Mouse (Mus musculus): Measurements from ENCODE around the gene Gm49333.
"Not testable (repeated sequence)": the region's sequence is repeated elsewhere in the genome, so short reads cannot be mapped to it uniquely, and the experiment has no call there.

Gm49333 gene

DNA sequence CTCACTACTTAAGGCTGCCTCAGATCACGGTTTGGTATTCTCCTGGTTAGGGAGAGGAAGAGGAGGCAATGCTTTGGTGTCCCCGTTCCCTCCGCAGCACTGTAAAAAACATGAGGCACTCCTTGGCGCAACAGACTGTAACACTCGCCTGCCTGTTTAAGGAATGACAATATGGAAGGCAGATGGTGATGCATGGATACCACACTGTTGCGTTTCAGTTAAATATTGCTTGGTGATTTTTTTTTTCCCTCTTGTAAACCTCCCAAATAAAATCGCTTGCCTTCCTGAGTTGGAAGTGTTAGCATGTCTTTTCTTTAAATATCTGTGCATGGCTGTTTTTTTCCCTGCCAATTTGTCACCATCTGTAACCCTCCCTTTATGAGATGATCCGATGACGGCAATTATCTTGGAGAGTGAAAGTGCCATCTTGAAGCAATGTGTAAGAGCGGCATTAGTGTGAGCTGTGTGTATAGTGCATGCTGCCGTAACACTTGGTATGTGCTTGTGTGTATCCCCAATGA is 17.5 kb downstream of the Gm49333 start:
- DNase-seq = no peak

GRCm38 (mm10) chr16:20629731-20630634 is 18.6 kb downstream of the Gm49333 start, which contains the start of gene Ece2:
Gene Ece2, plus strand, starts transcription at chr16:20629828.
- peak; percentile 59 for DNase-seq

GRCm38 (mm10) chr16:20637410-20637809 is 26.0 kb downstream of the Gm49333 start:
- no peak for DNase-seq

DNA sequence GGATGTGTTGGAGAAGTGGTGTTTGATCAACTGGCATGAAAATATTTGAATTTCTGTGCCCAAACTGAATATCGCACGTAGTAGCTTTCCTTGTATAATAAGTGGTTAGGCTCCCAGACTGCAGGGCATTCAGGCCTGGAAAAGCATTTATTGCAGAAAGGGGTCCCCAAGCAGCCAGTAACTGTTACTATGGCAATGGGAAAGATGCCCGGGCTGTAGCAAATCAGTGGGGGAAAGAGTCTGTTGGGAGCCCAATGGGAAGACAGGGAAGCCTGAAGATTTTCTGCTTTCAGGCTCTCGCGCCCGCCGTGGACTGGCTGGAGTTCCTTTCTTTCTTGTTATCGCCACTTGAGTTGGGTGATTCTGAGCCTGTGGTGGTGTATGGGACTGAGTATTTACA is 27.0 kb downstream of the Gm49333 start:
- no peak for DNase-seq

DNA sequence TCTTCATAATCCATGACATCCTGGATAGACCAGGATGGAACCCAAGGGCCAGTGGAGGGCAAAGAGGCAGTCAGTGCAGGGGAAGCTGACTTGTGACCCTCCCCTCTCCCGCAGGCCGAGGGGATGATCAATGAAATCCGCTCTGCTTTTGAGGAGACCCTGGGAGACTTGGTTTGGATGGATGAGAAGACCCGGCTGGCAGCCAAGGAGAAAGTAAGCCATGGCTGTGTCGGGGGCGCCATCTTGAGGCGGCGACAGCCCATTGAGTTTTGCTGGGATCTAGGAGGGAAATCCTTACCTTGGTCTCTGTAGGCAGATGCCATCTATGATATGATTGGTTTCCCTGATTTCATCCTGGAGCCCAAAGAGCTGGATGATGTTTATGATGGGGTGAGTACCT is 30.8 kb downstream of the Gm49333 start:
- peak; percentile 71 for DNase-seq

- no peak for DNase-seq
Measured at GRCm38 (mm10) chr16:20643911-20644310, 32.5 kb downstream of the Gm49333 start.

GRCm38 (mm10) chr16:20651076-20651946 is 39.9 kb downstream of the Gm49333 start, which contains the start of gene Psmd2:
Gene Psmd2, plus strand, starts transcription at chr16:20651652.
- peak; percentile 95 for DNase-seq

DNA sequence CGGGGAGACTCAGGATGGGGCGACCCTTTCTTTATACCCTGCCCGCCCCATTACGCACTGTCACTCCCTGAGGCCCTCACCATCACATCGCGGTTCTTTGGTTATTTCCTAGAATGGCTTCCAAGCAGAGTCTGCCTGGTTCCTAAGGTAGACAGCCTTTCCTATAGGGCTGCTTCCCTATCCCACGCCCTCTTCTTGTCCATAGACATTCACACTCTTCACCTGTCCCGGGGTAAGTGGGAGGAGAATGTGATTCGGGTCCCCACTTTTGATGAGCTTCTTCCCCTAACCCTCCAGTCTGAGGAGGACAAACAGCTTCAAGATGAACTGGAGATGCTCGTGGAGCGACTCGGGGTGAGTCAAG is 40.5 kb downstream of the Gm49333 start:
- DNase-seq = no peak

DNA sequence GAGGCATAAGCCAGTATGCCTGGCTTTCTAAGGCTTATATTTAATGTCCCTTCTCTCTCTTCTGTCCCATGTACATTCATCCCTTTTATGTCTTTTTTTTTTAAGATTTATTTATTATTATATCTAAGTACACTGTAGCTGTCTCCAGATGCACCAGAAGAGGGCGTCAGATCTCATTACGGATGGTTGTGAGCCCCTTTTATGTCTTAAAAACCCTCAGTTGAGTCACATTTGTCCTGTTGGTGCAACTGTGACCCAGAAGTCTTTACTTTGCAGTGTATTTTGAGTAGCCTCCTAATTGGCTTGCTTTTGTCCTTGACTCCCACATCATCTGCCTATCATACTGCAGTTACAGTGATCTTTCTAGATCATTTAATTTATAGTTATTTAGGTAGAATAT is 41.9 kb downstream of the Gm49333 start:
- DNase-seq = no peak

DNA sequence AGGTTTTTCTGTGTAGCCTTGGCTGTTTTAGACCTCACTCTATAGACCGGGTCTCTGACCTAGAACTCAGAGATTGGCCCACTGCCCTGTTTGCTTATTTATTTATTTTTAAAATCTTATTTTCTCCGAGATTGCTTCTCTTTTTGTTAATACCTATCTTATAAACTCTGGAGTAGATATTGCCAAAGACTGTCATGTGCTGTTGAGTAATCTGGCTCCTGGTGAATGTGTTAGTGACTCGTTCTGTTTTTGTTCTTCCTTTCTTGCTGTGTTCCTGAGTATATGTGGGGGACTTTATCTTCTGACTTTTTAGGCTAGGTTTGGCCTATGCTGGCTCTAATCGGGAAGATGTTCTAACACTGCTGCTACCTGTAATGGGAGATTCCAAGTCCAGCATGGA is 46.3 kb downstream of the Gm49333 start:
- DNase-seq = no peak

DNA sequence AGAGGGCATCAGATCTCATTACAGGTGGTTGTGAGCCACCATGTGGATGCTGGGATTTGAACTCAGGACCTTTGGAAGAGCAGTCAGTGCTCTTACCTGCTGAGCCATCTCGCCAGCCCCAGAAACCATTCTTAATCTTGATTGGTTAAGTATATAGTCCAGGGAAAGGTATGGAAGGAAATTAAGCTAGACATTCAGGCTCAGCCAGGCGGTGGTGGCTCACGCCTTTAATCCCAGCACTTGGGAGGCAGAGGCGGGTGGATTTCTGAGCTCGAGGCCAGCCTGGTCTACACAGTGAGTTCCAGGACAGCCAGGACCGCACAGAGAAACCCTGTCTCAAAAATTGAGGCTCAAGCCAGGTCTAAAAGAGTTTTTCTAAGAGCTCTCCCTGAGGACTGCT is 56.6 kb downstream of the Gm49333 start, which contains the start of gene Eif4g1:
Eif4g1 (plus strand) TSS at position 301 of the 400 bp plus-strand sequence.
- DNase-seq = not testable (repeated sequence)

- DNase-seq = no peak
Measured at GRCm38 (mm10) chr16:20670291-20670690, 58.9 kb downstream of the Gm49333 start.

DNA sequence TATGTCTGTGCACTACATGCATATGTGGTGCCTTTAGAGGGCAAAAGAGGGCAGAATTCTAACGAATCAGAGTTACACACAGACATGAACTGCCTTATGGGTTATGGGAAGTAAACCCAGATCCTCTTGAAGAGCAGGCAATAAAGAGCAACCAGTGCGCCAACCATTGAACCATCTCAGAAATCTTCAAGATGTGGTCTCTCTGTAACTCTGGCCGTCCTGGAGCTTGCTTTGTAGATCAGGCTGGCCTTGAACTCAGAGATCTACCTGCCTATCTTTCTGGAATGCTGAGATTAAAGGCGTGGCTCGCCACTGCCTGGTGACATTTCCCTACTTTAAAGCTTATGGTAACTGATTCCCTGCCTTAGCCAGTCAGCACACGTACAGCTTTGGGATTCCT is 60.5 kb downstream of the Gm49333 start:
- DNase-seq = no peak

DNA sequence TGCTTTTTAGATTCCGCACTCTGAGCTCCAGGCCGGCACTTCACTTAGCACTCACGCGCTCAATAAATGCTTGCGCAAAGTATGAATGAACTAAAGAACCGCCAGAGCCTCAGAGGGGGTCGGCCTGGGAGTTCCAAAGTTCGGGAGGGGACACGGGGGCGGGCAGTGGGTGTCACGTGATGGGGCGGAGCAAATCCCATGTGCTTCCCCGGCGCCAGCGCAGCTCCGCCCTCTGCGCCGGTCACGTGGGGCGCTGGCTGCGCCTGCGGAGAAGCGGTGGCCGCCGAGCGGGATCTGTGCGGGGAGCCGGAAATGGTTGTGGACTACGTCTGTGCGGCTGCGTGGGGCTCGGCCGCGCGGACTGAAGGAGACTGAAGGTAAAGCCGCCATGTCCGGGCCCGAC is 61.1 kb downstream of the Gm49333 start:
- peak; percentile 95 for DNase-seq

GRCm38 (mm10) chr16:20672965-20673705 is 61.7 kb downstream of the Gm49333 start:
- DNase-seq = peak; percentile 61

GRCm38 (mm10) chr16:20673706-20674303 is 62.4 kb downstream of the Gm49333 start:
- DNase-seq = peak; percentile 31

- no peak for DNase-seq
Measured at GRCm38 (mm10) chr16:20675213-20675612, 63.8 kb downstream of the Gm49333 start.

- DNase-seq = no peak
Measured at GRCm38 (mm10) chr16:20676702-20677101, 65.3 kb downstream of the Gm49333 start.

DNA sequence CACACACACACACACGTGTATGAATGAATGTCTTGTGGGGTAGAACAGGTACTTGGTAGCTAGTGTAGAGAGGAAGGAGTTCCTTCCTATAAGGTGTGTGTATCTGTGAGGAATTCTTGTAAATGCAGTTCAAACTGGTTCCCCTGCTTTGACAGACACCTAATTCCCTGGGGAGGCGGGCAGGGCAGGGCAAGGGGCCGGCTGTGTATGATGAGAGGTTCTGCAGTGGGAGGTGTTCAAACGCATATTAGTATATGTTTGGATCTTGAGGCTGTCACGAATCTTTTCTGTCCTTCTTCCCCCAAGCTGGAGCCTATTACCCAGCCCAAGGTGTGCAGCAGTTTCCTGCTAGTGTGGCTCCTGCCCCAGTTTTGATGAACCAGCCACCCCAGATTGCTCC is 66.0 kb downstream of the Gm49333 start:
- DNase-seq = no peak

DNA sequence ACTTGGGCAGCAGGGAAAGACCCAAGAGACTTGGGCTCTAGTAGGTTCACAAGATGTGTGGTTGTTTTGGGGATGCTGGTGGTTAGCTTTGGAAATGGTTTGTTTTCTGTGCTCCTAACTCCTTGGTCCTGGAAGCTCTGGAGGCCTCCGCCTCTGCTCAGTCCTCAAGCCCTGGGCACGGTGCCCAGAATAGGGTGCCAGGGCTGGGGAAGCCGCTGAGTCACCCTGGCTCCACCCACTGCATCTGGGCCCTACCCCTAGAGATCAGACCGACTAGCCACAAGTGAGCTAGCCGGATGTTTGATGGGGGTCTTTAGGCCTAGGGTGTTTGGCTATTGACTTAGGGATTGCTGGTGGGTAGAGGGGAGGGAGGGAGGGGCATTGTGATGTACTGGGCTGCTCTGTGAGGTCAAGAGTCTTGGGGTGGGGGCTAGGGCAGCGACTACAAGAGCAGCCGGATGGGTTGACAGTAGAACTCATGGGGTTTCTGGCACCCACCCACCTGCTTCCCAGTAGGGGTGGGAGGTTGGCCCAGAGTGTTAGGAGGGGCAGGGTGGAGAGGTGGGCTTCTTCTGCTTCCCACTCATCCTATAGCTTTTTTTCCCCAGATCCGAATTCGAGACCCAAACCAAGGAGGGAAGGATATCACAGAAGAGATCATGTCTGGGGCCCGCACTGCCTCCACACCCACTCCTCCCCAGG is 66.7 kb downstream of the Gm49333 start:
- DNase-seq = peak; percentile 67

DNA sequence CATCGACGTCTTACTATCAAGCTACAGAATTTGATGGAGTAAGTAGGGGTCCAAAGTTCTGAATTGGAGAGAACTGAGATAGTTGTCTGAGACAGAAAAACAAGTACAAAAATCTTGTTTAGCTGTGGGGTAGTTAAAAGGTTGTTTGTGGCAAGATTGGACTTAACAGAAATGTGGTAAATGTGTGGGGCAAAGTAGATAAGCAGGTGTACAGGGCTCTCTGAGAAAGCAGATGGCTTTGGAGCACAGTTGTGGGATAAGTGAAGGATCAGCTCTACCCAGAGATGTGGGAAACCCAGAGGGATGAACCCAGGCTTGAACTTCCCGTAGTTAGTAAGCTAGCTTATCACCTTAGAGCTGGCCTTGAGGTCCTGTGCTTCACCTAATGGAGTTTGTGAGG is 79.4 kb downstream of the Gm49333 start:
- DNase-seq = no peak

GRCm38 (mm10) chr16:20691617-20692016 is 80.2 kb downstream of the Gm49333 start:
- no peak for DNase-seq
